Mouse (Mus musculus) MEL (cell line): ENCODE measurements around the gene B4galnt3.

Experiments used
- BHLHE40 ChIP-seq: IDR thresholded peaks from 2 replicates; pipeline ENCODE4 v1.6.1; 2012; ENCODE audit warnings: low read depth, mild to moderate bottlenecking, inconsistent platforms, low read length, improper control_type of control experiment, borderline replicate concordance
- CHD1 ChIP-seq: IDR thresholded peaks from 2 replicates; pipeline ENCODE4 v1.6.1; 2012; ENCODE audit warnings: low read depth, mild to moderate bottlenecking, inconsistent platforms, low read length, improper control_type of control experiment
- CTCF ChIP-seq, 3 experiments: IDR thresholded peaks in 2 of 3; conservative IDR thresholded peaks in 1 of 3; 2 replicates each; pipeline ENCODE4 v1.5.1; 2011 to 2012; ENCODE audit warnings: low read length in 3 of 3, low read depth in 2 of 3, mild to moderate bottlenecking in 2 of 3, improper control_type of control experiment in 1 of 3, inconsistent platforms in 1 of 3, mixed read lengths in 1 of 3, moderate library complexity in 1 of 3; ENCODE audit not compliant: control insufficient read depth in 1 of 3, insufficient read depth in 1 of 3, poor library complexity in 1 of 3, severe bottlenecking in 1 of 3
- EP300 ChIP-seq, 2 experiments: IDR thresholded peaks; 2 replicates each; pipeline ENCODE4 v1.6.1; 2011; ENCODE audit warnings: improper control_type of control experiment in 2 of 2, low read length in 2 of 2, low read depth in 1 of 2, mild to moderate bottlenecking in 1 of 2
- HCFC1 ChIP-seq: IDR thresholded peaks from 2 replicates; pipeline ENCODE4 v1.6.1; 2012; ENCODE audit warnings: low read depth, mild to moderate bottlenecking, inconsistent platforms, low read length, improper control_type of control experiment, moderate library complexity
- POLR2A ChIP-seq, 2 experiments: IDR thresholded peaks; 2 replicates each; pipeline ENCODE4 v1.6.1; 2011 to 2012; ENCODE audit warnings: low read length in 2 of 2, mild to moderate bottlenecking in 2 of 2, control low read depth in 1 of 2, improper control_type of control experiment in 1 of 2, low read depth in 1 of 2, moderate library complexity in 1 of 2; ENCODE audit not compliant: control insufficient read depth in 1 of 2, insufficient read depth in 1 of 2, poor library complexity in 1 of 2
- RCOR1 ChIP-seq: IDR thresholded peaks from 2 replicates; pipeline ENCODE4 v1.6.1; 2012; ENCODE audit warnings: low read depth, mild to moderate bottlenecking, inconsistent platforms, low read length, improper control_type of control experiment
- SMC3 ChIP-seq: IDR thresholded peaks from 2 replicates; pipeline ENCODE4 v1.6.1; 2011; ENCODE audit warnings: low read depth, low read length, improper control_type of control experiment
- TAL1 ChIP-seq: IDR thresholded peaks from 2 replicates; pipeline ENCODE4 v1.6.1; 2012; ENCODE audit warnings: mild to moderate bottlenecking, inconsistent platforms, low read length, moderate library complexity, mixed read lengths
- USF1 ChIP-seq: IDR thresholded peaks from 2 replicates; pipeline ENCODE4 v1.6.1; 2014; ENCODE audit warnings: low read depth, mild to moderate bottlenecking, inconsistent platforms, low read length, improper control_type of control experiment, moderate library complexity
- ZKSCAN1 ChIP-seq: IDR thresholded peaks from 2 replicates; pipeline ENCODE4 v1.6.1; 2012; ENCODE audit warnings: low read depth, mild to moderate bottlenecking, inconsistent platforms, low read length, improper control_type of control experiment, moderate library complexity

- no peak for TF ChIP-seq ZKSCAN1
- TF ChIP-seq CHD1, result no peak
- TF ChIP-seq BHLHE40, result no peak
- TF ChIP-seq POLR2A (IDR thresholded peaks at IDR 0.05; ENCODE audit: control insufficient read depth in 1 of 2, insufficient read depth in 1 of 2, low read depth in 1 of 2, low read length in 2 of 2, poor library complexity in 1 of 2), result no peak
- TF ChIP-seq USF1, result no peak
- no peak for TF ChIP-seq TAL1
- TF ChIP-seq SMC3, result no peak
- TF ChIP-seq RCOR1, result no peak
- no peak for TF ChIP-seq EP300 (IDR thresholded peaks at IDR 0.05; ENCODE audit: low read depth in 1 of 2, low read length in 2 of 2)
- no peak for TF ChIP-seq CTCF (IDR thresholded peaks at IDR 0.05 in 2 of 3, conservative IDR thresholded peaks at IDR 0.05 in 1 of 3; ENCODE audit: control insufficient read depth in 1 of 3, insufficient read depth in 1 of 3, low read depth in 2 of 3, low read length in 3 of 3, poor library complexity in 1 of 3, severe bottlenecking in 1 of 3)
- no peak for TF ChIP-seq HCFC1
These were observed 47.7 kb downstream of the B4galnt3 start for GRCm38 (mm10) chr6:120246676-120247075.
